Mouse (Mus musculus) hematopoietic stem cell, adult 5-6 weeks (primary cell): ENCODE measurements at regions not wholly inside any gene's neighbourhood (a gene's known extent, or its start where the extent isn't known, plus 50 kb on each side); places are given as distances from the start of the nearest gene placed in this dataset.
"Not testable (repeated sequence)": the region's sequence is repeated elsewhere in the genome, so short reads cannot be mapped to it uniquely, and the experiment has no call there.

Source experiments
- ATAC-seq, 2 experiments: fragments of 125-278 bp in 1 of 2; replicated peaks in 1 of 2; 2 replicates each; pipeline ENCODE4 v1.8.0; 2016 to 2017; ENCODE audit warnings: inconsistent platforms in 2 of 2, mild to moderate bottlenecking in 2 of 2, moderate number of reproducible peaks in 2 of 2, low read depth in 1 of 2, moderate TSS enrichment in 1 of 2; ENCODE audit not compliant: low FRiP score in 2 of 2, poor library complexity in 2 of 2, severe bottlenecking in 2 of 2, insufficient read depth in 1 of 2, low TSS enrichment in 1 of 2

DNA sequence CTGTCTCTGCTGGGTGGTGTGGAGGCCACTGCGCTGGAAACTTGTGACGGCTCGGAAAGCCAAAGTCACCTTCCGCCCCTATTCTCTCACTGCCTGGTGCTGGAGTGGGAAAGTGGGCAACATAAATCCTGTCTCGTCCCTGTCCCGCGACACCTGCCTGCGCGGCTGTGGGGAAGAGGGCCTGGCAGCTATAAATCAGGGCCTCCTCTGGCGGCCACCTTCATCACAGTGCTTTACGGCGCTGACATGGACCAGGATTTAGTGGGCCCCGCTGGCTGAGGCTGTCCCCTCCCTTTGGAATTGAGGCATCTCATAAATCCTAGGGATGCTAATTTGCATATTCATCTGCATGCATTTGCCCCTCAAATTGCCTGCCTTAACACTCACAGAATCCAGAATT, 287.1 kb downstream of the Cyp26b1 start:
- no peak for ATAC-seq

DNA sequence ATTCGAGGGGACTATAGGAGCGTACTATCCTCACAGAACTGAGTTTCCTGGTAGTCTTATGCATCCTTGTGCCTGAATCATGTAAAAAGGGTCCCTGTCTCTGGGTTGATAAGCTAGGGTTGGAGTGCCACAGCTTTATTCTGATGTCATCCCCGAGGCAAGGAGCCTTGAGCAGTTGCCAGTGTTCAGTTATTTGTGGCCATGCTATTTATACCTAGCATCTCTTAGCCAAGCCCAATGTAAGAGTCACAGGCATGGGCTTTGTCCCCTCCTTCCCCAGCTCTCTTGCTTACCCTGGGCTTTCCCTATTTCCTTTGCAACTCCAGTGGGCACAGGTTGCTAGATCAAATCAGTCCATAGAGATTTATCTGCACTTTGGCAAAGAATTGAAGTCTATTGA, 288.6 kb downstream of the Cyp26b1 start:
- no peak for ATAC-seq

DNA sequence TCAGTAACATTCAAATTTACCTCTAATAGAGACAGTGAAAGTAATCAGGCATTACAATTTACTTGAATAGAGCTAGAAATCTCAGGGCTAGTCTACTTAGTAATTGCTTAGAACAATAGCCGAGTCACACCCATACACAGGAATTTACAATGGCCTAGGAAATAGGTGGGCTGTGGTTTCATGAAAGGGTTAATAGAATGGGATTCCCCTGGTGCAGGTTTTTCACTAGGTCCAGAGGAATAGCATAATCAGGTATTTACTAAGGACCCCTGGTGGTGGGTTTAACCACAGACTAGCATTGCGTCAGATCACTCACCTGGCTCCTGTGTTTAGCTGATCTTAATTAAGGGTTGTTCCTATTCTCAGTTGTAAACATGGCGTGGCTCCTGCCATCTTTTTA, 290.8 kb downstream of the Cyp26b1 start:
- ATAC-seq, result not testable (repeated sequence)

DNA sequence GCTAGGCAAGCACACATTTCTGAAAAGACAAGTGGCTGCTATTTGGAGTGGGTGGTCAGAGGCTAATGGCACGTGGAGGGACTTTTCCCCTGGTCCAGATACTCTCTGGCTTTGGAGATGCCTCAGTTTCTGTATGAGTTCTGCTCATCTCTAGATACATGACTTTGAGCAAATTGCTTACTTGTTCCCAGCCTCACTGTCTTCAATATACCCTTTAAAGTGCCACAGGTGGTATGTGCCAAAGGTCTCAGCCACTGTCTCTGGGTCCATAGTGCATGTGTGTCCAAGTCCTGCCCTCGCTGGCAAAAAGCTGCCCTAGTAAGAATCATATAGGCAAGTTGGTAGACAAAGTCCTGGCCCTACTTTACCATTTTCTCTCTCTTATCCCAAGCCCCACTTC, 291.5 kb downstream of the Dysf start:
- no peak for ATAC-seq

DNA sequence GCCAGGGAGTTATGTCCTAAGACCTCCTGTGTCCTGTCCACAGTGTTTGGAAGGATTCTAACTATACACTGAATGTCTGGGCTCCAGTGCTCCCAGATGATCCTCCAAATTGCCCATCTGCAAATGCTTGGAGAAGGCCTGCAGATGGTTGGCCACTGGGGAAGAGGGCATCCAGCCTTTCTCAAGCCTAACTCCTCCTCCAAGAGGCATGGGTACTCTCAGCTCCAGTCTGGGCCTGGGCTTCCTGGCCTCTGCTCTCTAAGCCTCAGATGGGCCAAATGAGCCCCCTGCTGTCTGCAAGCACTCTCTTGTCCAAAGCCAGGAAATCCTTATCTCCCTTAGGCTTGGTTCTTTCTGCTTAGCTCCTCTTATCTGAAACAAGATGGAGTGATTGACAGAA, 290.8 kb downstream of the Dysf start:
- no peak for ATAC-seq

DNA sequence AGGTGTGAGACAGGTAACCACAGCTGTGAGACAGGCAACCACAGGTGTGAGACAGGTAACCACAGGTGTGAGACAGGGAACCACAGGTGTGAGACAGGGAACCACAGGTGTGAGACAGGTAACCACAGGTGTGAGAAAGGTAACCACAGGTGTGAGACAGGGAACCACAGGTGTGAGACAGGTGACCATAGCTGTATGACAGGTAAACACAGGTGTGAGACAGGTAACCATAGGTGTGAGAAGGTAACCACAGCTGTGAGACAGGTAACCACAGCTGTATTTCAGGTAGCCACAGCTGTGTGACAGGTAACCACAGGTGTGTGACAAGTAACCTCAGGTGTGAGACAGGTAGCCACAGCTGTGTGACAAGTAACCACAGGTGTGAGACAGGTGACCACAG, 265.5 kb downstream of the Dysf start:
- not testable (repeated sequence) for ATAC-seq

DNA sequence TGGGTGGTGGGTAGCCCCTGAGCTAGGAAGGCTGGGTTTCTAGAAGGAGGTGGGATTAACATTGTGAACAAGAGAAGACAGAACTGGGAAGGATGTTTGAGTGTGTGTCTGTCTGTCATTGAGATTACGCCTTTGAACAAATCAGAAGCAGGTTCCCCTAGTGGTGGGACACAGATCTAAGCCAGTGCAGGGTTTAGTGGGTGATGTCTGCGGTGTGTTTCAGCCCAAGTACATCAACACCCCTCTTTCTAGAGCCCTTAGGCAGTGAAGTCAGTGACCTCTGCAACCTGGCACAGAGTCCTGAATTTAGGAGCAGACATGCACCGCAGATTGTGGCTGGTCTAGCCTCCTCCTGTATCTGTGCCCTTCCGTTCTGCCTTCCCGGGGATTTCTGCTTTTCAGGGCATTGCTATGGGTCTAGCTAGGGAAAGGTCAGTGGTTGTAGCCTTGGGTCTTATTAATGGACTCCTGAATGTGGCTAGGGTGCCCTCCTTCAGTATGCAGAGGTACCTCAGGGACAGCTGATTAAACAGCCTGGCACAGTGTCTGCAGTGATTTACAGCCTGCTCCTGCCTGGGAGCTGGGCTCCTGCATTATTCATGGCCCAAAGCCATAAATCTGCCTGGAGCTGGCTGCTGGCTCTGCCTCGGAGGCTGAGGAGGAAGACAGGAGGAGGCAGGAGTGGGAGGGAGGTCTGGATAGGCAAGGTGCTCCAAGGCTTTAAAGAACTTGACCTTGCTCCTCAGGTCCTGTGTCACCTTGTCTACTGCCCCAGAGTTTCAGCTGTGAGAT, 264.3 kb downstream of the Dysf start:
- no peak for ATAC-seq

DNA sequence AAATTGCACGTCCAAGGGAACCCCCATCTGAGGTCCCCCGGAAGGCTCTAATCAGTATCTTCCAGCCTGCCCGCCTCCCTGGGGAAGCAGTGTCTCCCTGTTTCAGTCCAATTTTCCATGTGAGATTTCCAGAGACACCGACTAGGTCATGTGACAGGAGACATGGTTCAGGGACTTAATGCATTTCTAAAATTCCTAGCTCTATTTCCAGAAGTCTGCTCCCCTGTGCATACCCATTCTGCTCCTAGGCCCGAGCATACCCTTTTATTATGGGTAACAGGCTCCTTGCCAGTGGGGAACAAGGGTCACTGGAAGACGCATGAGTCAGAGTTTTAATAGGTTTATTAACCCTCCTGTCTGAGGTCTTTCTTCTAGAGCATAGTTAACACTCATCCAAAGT, 263.6 kb downstream of the Dysf start:
- no peak for ATAC-seq

DNA sequence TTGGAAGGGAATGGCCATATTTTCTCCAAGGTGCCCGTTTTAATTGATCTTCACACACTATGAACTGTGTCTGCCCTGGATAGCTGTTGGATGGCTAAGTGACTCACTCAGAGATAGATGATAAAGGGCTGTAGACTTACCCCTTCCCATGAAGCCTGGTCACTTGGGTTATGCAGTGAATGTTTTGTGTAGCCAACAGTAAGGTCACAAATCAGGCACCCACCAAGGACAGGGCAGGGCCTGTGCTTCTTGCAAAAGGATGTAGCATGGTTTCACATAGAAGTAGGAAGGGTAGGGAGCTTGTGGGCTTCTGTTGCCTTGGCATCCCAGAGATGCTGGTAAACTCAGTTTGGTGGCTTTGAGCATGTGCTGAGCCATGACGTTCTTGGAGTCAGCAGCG, 263.1 kb downstream of the Dysf start:
- no peak for ATAC-seq

DNA sequence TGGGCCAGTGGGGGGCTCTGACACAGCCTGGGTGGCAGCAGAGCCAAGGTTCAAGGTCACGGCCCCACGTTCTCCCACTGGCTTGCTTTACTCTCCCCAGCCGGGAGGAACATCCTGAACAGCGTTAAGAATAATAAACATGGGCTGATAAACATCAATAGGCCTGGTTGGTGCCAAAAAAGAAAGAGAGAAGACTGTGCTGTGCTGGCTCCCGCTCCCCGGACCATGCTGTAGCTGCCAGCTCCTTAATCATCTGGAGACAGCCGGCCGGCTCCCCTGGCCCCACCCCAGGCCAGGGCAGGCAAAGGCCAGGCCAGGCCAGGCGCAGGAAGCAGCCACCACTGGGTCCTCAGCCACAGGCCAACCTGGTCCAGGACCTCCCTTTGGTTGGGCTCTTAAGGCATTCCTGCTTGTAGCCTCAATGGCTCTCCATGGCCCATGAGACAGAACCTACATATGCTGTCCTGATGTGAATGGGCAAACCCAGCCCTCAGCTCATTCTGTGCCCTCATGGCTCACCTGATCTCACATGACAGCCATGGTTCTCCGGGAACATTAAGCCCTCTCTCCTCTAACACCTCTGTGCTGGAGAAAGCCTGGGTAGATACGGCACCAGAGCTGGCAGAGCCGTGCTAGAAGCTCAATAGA, 262.3 kb downstream of the Dysf start:
- ATAC-seq, result no peak

DNA sequence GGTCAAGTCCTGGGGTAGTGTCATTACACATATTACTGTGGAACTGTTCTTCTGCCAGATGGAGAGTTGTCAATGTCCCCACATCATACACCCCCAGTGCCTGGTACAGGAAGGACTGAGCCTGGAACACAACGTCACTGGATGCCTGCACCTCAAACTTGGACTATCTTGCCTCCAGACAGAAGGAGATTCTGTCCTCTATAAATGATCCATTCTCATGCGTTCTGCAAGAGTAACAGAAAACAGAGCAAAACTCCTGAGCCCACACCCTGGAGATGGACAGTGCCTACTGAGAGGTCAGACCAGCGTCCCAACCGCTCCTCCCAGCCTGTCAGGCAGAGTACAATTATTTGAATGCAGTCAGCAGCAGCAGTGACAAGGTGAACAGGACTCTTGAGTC, 261.1 kb downstream of the Dysf start:
- no peak for ATAC-seq

DNA sequence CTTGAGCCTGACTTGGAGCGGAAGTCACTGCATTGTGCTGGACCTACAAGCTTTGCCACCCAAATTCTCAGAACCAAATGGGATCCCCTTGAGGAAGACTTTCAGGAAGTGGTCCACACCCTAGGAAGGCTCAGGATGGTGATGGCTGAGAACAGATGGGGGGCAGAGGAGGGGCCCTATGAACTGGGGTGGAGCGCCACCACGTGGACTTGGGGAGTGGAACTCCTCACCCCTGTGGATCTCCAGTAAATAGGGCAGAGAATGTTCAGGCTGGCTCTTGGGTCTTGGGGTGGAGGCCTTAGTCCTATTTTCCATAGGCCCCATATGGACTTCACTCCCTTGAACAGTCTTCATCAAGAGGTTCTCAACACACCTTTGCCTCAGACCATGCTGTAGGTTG, 260.6 kb downstream of the Dysf start:
- ATAC-seq, result no peak

DNA sequence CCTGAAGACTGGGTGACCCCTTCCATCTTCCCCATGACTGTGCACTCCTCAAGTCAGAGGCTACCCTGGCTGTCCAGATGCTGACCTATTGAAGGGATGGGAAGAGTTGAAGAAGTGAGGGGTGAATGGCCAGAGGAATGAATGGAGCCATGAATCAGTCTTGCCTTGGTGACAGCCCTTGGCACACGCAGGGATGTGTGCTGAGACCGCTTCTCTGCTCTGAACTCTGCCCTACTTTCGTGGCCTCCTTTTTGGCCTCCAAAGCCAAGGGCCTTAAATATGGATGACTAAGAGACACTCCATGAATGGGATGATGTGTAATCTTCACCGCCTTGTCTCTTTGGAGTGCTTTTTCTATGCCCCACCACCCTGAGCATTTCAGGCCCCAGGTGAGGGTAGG, 259.7 kb downstream of the Dysf start:
- no peak for ATAC-seq

DNA sequence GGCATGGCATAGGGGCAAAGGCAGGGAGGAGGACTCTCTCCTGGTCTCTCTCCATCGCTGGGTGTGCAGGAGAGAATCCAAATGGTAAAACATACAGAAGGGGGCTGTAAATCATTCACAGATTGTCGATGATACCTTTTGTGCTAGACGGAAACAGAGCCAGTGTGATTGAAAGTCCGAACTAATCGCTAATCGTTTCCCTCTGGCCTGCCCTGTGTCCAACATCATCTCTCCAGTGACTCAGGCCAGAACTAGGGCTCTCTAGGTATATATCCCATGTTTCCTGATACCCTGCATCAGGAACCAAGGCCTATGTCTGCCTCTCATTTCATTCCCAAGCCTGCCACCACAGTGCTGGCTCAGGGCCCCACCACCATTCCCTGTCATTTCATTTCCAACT, 259.1 kb downstream of the Dysf start:
- no peak for ATAC-seq

DNA sequence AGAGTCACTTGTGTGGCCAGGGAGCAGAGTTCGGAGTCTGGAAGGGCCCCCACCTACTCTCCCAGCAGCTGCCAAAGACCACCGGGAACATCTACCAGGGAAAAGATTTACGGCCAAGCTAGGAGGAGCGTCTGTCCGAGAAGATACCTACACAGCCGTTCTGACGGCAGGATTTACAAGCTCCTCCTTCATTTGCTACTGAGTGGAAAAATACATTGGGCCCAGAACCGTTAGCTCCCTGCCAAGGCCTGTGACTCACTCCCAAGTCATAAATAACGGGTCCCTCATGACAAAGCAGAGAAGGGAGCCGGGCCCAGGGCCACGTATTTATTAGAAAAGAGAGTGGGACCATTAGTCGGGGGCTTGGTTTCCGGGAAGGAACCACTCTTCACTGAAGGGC, 258.3 kb downstream of the Dysf start:
- ATAC-seq, result peak; percentile 28 to 51; a peak in 2 of 4 replicates

DNA sequence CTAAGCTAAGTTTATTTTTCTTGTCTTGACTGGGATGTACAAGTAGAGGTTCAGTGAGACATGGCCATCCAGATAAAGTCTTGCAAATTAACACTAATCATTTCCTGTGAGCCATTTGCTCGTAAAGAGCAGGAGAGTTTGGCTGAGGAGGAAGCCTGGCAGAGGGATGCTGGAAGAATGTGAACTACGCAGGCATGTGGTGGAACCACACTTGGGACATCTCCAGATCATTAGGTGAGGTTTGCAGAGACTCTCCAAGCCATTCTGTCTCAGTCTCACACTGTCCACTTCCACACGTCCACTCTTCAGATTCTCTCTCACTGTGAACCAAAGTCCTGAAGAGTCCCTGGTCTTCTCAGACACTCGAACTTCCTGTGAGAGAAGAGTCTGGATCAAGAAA, 256.3 kb downstream of the Dysf start:
- no peak for ATAC-seq

DNA sequence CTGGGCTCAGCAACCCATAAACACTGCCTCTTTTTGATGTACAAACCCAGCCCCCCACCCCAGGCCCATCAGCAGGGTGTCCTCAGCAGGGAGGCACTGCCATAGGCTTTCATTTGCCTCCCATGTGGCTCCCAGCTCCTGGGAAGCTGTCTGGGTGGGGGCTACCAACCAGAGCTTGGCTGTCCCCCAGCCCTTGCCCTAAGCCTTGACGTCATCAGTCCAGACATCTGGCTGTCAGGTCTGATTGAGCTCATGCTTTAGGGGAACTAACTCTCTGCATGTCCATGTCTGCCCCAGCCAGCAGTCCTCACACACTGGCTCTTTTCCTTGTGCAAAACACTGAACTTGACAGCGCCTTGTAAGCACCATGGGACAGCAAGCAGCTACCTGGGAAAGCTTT, 255.3 kb downstream of the Dysf start:
- ATAC-seq, result no peak

DNA sequence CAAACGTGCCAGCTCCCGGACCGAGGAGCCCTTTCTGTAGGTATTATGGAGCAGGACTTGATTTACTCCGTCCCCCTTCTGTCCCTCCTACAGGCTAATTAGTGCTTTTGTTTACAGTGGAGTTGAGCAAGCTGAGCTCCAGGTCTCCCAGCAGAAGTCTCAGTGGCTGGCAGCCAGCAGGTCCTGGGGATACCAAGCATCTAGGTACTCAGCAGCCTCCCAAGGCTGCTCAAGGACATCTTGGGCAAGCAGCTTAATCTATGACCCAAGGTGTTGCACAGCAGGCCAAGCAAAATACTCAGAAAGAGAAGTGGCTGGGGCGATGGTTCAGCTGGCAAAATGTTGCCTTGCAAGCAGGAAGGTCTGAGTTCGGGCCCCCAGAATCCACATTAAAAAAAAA, 254.4 kb downstream of the Dysf start:
- ATAC-seq, result no peak

DNA sequence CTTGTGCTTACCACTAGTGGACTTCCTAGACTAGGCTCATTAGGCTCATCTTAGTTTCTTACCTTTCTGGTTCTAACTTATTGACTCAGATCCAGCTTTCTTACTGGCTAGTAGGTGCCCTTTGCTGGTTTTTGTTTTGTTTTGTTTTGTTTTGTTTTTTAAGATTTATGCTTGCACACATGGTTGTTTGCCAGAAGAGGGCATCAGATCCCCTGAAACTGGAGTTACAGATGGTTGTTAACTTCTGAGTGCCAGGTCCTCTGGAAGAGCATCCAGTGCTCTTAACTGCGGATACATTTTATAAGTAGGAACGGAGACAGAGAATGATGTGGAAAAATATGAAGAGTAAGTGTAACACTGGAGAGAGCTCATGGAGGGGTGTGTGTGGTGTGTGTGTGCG, 253.1 kb downstream of the Dysf start:
- ATAC-seq, result no peak
